Mouse (Mus musculus) forelimb bud, embryonic 11.5 days (tissue): ENCODE data around the gene Por.

Experiments used
- DNase-seq: peaks from one replicate; pipeline ENCODE4 v3.0.0-alpha.2; 2012; ENCODE audit warnings: low read depth, low spot score

Por gene

DNA sequence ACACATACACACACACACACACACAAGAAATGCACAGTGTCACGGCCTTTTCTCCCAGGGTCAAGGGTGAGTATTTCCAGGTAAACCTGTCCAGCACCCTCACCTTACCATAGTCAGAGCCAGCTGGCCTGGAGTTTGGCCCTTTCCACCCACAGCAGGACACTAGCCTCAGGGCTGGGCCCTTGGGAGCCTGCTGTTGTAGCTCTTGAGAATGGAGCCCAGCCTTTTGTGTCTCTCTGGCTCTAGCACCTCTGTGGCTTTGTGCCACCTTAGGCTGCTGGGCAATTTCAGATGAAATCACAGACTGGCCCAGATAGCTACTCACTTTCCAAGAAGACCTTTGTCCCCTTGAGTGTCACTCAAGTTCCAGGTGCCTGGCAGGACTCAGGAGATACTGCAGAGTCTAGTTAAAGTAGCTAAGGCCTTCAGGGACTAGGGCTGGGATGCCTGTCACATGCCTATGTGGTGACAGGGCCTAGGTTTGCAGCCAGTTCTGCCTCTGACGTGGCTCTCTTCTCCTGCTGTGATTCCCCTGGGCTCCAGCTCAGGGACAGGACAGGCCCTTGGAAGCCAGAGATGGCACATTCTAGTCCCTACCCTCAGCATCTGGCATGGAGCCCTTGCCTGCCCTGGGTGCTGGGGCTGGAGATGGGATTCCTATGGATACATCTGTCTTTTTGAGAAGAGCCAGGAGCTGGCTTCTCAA is 57.0 kb downstream of the Por start:
- DNase-seq: no peak

DNA sequence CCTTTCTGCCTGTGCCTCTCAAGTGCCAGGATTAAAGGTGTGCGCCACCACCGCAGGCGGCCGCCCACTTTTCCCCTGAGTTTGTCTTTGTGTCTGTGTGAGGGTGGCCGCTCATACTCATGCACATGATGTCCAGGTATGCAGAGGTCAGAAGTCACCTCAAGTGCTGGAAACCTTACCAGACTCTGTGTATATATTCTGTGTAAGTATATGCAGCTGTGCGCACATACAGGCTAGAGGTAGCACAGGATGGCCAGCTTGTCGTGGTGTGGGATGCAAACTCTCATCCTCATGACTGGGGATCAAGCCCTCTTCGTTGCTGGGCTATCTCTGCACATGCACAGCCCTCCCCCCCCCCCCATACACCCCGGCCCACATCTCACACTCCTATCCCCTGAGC is 58.0 kb downstream of the Por start:
- DNase-seq: no peak

DNA sequence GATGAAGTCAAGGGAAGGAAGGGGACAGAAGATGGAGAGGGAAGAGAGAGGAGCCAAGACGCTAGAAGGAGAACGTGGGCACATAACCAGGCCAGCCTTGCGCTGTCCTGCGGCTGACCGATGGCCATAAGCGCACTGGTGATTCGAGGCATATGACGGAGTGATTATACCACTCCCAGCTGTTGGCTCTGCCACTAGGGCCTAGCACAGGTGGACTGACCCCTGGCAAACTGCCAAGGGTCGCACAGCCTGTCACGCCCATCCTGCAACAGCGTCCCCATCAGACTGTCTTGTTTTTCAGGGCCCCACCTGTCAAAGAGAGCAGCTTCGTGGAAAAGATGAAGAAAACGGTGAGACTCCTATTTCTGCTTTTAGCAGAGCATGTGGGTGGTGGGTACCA is 58.5 kb downstream of the Por start:
- DNase-seq: no peak

DNA sequence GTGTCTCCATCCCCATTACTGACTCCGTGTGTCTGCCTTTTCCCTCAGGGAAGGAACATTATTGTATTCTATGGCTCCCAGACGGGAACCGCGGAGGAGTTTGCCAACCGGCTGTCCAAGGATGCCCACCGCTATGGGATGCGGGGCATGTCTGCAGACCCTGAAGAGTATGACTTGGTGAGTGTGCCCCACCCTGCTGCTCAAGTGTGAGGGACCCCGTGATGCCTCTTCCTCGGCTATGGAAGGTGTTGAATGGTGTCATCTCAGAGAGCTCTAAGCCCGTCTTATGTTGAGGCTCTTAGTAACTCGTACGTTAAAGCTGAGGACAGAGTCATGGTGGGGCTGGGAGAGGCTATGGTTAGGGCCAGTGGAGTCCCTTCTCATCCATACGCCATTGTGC is 59.5 kb downstream of the Por start:
- no peak for DNase-seq

DNA sequence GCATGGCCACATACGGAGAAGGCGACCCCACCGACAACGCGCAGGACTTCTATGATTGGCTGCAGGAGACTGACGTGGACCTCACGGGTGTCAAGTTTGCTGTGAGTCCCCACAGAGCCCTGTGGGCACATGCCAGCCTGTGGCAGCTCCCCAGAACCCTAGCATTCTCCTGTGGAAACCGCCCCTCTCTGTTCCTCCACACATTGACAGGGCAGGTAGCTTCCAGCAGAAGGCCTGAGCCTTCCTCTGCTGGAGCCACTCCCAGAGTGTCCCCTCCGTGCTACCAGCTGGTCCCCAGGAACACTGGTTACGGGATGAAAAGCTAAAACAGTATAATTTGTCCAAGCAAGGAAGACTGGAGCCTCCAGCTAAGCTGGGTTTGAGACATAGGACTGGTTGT is 60.4 kb downstream of the Por start:
- no peak for DNase-seq

DNA sequence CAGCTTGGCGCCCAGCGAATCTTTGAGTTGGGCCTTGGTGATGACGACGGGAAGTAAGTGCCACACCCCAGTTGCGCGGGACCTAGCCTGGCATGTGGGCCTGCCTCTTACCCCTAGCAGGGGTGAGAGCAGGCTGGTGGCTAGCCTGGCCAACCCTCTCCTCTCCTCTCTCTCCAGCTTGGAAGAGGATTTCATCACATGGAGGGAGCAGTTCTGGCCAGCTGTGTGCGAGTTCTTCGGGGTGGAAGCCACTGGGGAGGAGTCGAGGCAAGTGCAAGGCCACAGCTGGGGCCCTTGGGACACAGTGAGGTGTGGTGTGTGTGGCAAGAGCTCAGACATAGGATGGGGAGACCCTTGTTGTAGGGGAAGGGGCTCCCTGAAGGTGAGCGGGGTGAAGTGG is 61.1 kb downstream of the Por start:
- DNase-seq: no peak

DNA sequence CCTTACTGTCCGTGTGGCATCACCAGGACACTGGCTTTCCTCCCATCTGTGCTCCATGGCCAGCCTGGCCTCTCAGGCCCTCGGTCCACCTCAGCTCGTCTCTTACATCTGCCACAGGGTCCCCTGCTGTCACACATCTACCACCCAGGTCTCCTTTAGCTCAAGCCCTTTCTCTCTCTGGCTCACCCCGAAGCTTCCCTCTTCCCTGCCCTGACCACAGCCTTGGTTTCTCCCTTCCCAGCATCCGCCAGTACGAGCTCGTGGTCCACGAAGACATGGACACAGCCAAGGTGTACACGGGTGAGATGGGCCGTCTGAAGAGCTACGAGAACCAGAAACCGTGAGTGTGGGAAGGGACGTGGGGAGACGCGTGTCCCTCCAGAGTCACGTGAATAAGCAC is 61.5 kb downstream of the Por start:
- DNase-seq: no peak

DNA sequence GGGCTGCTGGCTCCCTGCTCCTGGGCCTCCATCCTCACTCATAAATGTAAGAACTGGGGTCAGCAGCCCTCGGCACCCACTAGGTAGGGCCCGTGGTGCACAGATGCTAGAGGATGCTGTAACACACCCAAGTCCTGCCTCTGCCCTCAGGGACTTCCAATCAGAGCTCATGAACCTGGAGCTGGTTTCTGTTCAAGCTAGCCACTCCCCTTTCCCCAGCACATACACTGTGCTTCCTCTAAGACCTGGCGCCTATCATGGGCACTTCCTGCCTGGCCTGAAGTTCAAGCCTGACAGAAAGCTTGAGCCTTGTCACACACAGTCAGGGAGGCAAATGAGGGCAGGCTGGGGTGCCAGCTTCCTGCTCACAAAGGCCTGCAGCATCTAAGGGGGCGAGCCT is 63.2 kb downstream of the Por start:
- DNase-seq: no peak

DNA sequence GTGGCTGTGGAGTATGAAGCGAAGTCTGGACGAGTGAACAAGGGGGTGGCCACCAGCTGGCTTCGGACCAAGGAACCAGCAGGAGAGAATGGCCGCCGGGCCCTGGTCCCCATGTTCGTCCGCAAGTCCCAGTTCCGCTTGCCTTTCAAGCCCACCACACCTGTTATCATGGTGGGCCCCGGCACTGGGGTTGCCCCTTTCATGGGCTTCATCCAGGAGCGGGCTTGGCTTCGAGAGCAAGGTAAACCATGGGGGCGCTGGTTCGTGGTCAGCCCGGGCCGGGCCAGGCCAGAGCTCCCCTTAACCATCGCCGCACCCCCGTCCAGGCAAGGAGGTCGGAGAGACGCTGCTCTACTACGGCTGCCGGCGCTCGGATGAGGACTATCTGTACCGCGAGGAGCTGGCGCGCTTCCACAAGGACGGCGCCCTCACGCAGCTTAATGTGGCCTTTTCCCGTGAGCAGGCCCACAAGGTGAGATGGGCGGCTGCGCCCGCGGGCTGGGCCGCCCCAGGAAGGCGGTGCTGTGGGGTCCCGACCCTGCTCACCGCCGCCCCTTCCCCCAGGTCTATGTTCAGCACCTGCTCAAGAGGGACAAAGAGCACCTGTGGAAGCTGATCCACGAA is 64.3 kb downstream of the Por start:
- DNase-seq: no peak

DNA sequence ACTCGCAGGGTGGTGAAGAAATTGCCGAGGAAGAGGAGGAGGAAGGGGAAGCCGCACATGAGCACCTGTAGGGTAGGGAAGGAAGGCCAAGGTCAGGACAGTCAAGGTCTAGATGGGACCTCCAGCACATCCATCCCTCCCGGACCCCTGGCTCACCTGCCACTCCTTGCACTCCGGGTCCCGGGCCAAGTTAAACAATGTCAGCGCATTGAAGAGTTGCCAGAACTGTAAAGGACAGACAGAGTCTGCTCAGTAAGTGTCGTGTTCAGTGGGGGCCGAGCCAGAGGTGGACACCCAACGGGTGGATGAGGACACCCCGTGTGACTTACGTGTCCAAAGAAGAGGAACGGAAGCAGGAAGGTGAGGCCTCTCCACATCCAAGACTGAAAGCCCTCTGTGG is 65.9 kb downstream of the Por start:
- DNase-seq: no peak

DNA sequence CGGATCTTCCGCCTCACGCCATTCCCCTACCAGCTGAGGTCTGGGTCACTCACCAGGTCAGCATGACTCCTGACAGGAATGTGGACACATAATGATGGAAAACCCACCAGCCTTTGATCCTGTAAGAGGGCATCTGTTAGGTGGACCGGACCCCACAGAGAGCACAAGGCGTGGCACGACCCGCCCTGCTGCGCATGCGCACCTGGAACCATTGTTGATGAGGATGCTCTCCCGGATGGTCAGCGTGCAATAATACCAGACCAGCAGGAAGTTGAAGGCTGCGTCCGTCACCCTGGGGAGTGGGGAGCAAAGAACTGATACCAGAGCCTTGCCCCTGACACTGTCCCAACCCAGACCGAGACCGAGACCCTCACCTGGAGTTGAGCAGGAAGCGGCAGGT is 66.7 kb downstream of the Por start:
- no peak for DNase-seq

DNA sequence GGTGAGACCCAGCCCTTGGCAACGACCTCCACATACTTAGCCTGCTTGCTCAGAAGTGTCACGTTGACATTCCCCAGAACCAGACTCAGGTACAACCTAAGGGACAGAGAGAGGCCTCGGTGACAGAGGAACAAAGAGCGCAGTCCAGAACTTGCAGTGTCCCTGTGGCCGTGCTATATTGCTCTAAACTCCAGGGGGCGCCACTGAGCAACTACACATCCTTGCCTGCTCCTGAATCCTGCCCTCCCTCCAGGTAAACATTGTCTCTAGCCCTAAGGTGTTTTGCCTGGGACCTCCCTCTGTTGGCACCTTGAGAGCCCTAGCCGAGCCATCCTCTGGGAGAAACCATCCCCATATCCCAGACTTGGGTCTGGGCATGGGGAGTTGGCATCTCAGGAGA is 67.3 kb downstream of the Por start:
- DNase-seq: no peak

DNA sequence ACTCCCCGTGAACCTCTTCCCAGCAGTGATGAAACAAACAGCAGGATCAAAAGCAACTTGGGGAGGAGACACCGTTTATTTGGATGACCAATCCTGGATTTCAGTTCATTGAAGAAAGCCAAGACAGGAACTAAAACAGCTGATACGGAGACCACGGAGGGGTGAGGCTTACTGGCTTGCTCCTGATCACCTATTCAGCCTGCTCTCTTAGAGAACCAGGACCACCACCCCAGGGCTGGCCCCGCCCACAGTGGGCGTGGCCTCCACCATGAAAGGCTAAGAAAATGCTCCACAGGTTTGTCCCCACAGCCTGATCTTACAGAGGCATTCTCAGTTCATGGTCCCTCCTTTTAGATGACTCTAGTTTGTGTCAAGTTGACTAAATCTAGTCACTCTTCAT is 68.4 kb downstream of the Por start:
- no peak for DNase-seq

DNA sequence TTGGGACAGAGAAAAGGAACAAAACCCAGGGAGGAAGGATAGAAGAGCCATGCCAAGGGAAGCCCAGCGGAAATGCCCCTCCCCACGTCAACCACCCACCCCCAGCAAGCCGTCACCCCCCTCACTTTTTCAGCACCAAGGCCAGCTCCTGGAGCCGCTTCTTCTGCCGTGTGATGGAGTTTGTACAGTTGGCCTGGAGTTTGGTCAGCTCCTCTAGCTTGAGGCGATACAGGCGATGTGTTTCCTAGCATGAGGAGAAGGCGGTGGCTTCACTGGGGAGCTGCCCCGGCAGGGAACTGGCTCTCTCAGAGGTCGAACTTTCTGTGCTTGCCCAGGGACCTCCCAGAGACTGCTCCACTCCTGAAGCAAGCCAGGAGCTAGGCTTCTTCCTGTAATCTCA is 72.3 kb downstream of the Por start:
- no peak for DNase-seq

DNA sequence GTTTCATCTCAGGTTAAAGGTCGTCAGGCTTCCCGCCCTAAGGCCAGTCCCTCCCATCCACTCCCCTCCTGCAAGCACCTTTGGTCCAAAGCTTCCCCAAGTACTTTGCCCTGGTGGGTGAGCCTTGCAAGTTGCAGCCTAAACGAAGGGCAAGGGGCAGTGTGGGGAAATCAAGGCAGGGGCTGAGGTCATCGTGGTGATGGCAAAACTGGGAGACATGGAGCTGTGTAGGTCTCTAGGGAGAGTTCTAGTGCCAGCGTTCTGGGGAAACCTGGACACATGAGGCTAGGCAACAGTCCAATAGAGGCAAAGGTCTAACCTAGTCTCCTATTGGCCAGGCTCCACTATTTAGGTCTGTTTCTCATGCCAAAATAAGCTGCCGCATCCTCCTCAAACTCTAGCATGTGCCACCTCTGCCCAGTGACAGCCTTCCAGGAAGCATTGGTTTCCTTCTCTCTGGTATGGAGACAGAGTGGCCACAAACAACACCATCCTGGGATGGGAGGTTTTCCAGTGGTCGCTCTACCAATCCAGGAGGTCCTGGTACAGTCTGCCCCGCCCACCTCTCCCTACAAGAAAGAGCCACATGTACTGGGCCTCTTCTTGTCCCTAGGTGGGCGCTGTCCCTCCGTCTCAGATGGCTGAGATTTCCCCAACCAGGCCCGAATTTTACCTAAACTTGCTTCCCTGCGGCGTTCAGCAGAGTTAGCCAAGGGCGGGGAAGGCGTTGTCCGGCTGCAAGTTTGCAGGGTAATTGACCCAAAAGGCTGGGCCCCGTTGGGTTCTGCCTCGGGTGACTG is 73.3 kb downstream of the Por start:
- peak; percentile 57 for DNase-seq

DNA sequence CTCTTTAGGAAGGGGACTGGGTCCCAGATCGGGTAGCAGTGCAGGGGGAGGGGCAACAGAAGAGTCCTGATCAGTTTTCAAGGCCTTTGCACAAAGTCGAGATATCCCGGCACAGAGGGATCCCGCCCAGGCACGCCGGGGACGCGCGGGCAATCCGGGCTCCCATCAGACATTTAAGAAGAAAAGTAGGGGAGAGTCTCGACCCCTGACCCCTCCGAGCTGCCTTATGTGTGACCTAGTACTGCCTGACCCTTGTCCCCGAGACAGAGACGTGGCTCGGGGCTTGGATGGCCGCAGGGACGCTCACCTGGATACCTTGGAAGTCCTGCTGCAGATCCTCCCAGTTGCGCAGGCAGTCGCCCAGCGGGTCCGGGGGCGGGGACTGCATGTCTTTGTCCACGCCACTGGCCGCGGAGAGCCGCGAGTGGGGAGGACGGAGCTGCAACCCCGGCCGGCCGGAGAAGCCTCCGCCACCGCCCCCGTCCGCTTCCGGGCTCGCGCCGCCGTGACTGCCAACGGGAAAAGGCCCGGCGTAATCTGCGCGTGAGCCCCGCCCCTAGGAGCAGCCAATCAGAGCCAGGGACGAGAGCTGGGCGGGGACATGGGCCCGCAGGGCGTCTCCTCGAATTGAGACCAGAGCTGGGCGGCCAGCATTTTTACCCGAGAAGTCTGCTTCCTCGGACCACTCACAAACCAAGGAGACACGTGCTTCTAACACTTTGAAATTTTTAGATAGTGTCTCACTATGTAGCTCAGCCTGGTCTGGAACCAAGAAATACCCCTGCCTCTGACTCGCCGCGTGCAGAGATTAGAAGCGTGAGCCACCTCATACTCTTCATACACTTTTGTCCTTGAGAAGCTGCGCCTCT is 74.1 kb downstream of the Por start, which contains the start of gene Tmem120a:
TSS of gene Tmem120a (minus strand) at position 708 of the 869 bp plus-strand sequence.
- peak; percentile 90 for DNase-seq

DNA sequence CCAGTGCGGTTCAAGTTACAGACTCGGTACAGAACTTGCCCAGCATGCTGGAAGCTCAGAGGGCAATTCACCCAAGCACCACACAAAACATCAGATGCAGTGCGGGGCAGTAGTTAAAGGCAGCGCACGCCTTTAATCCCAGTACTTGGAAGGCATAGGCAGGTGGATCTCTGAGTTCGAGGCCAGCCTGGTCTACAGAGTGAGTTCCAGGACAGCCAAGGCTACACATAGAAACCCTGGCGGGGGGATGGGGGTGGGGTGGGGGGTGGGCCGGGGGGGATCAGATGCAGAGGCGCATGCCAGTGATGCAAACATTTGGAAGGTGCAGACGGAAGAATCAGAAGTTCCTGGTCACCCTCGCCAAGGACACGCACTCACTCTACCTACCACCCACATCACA is 74.9 kb downstream of the Por start:
- no peak for DNase-seq

DNA sequence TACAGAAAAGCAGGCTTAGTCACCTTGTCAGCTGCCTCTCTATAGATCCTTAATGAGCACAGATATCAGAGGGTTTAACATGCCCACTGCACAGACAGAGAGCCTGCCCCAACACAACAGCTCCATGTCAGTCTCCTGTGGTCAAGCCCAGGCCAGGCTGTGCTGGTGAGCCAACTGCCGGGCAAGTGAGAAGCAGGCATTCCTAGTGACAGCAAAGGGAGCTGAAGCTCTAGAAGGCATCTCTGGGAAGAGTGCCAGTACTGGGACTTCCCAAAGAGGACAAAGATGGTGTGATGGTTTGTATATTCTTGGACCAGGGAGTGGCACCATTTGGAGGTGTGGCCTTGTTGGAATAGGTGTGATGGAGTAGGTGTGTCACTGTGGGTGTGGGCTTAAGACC is 81.2 kb downstream of the Por start:
- DNase-seq: no peak

DNA sequence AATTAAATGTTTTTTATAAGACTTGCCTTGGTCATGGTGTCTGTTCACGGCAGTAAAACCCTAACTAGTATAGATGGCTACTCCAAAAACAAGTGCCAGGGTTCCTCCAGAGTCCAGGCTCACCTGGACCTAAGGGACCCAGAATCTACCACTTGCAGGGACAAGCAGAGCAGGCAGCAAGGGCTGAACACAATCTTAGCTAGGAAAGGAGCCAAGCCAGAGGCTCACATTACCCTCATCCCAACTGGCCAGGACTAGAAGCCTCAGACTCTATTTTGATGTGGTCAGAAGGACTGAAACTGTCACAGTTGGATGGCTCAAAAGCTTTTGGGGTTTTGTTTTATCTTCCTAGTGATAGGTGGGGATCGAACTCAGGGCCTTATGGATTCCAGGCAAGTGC is 81.8 kb downstream of the Por start:
- no peak for DNase-seq

DNA sequence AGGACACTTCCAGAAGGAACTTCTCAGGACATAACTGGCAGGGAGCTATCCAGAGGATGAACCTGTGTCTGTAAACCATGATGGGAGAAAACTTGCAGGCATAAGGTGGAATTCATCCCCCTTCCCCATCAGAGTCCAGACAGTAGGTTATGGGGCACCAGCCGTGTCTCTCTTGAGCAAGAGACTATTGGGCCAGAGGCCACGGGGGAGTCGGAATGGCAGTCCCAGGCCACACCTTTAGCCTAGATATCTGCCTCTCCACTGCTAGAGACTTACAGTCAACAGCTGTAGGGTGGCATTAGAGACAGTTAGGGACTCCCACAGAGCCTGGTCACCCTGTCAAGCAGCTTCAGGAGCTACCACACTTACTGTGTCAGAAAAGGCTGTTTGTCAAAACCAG is 92.0 kb downstream of the Por start:
- no peak for DNase-seq

DNA sequence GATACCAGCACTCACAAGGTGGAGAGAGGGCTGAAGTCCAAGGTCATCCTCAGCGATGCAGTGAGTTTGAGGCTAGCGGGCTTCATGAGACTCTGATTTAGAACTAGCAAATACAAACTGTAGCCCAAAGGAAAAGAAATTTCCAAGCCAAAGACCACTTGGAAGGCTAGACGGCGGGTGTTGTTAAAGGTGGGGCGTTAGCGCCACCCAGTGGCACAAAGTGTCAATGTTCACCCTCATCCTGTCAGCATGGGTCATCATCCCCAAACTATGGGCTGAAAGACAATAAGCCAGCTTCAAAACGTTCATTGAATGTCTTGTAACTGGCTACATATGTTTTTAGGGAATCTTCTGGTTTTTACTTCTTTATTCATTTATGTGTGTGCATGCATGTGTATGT is 93.7 kb downstream of the Por start:
- peak; percentile 80 for DNase-seq

DNA sequence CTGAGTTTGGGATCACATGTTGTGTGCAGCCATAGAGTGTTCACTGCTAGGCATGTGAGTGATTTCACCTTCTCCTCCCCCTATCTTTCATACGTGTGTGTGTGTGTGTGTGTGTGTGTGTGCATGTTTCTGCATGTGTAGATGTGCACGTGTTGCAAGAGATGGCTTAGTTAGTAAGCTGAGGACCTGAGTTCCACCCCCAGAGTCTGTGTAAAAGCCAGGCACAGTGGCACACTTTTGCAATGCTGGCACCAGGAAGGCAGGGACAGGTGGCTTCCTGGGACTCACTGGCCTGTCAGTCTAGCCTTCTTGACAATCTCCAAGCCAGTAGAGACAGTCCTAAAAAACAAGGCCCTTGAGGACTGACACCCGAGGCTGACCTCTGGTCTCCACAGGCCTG is 95.1 kb downstream of the Por start:
- DNase-seq: no peak
